Mouse (Mus musculus): ENCODE measurements around the gene Mocs2. TPM values are rescaled to one million over a fixed set of nuclear protein-coding genes. Genes with fewer than 3 reads are reported as not detected.

Gene Mocs2
- polyA plus RNA-seq (2012; rRNA removed) = 81.3 and 91.5 TPM in 2 replicates

GRCm38 (mm10) chr13:114817751-114818360 lies at the start of gene Mocs2:
Mocs2 (plus strand) TSS chr13:114818236.

Other genes starting within 250 kb of the Mocs2 start
- gene Itga2, start 113.9 kb downstream of the Mocs2 start, polyA plus RNA-seq (2012; rRNA removed) = 0.58 and 0.76 TPM in 2 replicates